Mouse (Mus musculus): ENCODE results near the gene H2-K1. TPM values are rescaled to one million over a fixed set of nuclear protein-coding genes. Genes with fewer than 3 reads are reported as not detected.

H2-K1 gene
- total and polyA plus RNA-seq, 3 experiments, result 1,734 to 2,472 (median 1,753) TPM

- Histone ChIP-seq H3K36me3 (replicated peaks in 1 of 2; ENCODE audit: control insufficient read depth in 1 of 2, insufficient read depth in 1 of 2, low read length in 1 of 2) (peaks cover 27 to 36% of the 10 kb centered on the region in 2 experiments), H3K4me2 (ENCODE audit: insufficient read depth, low read depth, poor library complexity, severe bottlenecking) (peak within 1 kb of the TSS; percentile 58), H3K4me3 (replicated peaks in 1 of 3; ENCODE audit: low read depth in 2 of 3, low read length in 2 of 3, poor library complexity in 1 of 3) (peak within 1 kb of the TSS; percentile 67 to 81 (median 71)), H3K9me3 (replicated peaks; ENCODE audit: low read length) (peaks cover 5% of the 10 kb centered on the region), H3K79me2 (replicated peaks; ENCODE audit: control insufficient read depth, extremely low read depth, insufficient read depth, poor library complexity, severe bottlenecking) (peaks cover 26% of the 10 kb centered on the region), H3K9ac (ENCODE audit: insufficient read depth, low read depth) (peak within 1 kb of the TSS; percentile 6; the same call in 1 of the 2 replicates), H3K27ac (ENCODE audit: insufficient read depth, low read depth) (peak within 1 kb of the TSS; percentile 31), H3K27me3 (replicated peaks) (no peaks in the 10 kb centered on the region), H3K4me1 (ENCODE audit: control insufficient read depth in 1 of 2, insufficient read depth in 2 of 2) (peaks cover 30 to 57% of the 10 kb centered on the region in 2 experiments)
- TF ChIP-seq HCFC1 (IDR thresholded peaks at IDR 0.05; ENCODE audit: low read depth, low read length) (no peak; the same call in 1 of the 2 replicates), SMC3 (IDR thresholded peaks at IDR 0.05; ENCODE audit: low read depth, low read length) (no peak), MAFK (IDR thresholded peaks at IDR 0.05; ENCODE audit: insufficient replicate concordance, low read length) (no peak), GABPA (IDR thresholded peaks at IDR 0.05; ENCODE audit: insufficient replicate concordance, low read depth, low read length) (no peak), MAX (IDR thresholded peaks at IDR 0.05; ENCODE audit: low read length) (peak; percentile 33; the same call in 1 of the 2 replicates), MEF2A (IDR thresholded peaks at IDR 0.05; ENCODE audit: borderline replicate concordance, low read depth, low read length) (no peak), ZNF384 (IDR thresholded peaks at IDR 0.05; ENCODE audit: low read depth, low read length) (no peak), MYC (IDR thresholded peaks at IDR 0.05; ENCODE audit: low read depth, low read length) (0 out of 2 replicates have a peak, but pooled peaks have one; percentile 28), ZKSCAN1 (IDR thresholded peaks at IDR 0.05; ENCODE audit: borderline replicate concordance, low read depth, low read length) (no peak), ELF1 (IDR thresholded peaks at IDR 0.05; ENCODE audit: low read depth, low read length) (peak; percentile 75), JUN (IDR thresholded peaks at IDR 0.05; ENCODE audit: insufficient read depth, low read depth, low read length) (no peak), KAT2A (IDR thresholded peaks at IDR 0.05; ENCODE audit: insufficient replicate concordance, low read length) (no peak), E2F4 (IDR thresholded peaks at IDR 0.05; ENCODE audit: insufficient replicate concordance, low read depth, low read length) (no peak), TCF12 (IDR thresholded peaks at IDR 0.05; ENCODE audit: low read depth, low read length) (peak; percentile 57; the same call in 1 of the 2 replicates), ZMIZ1 (IDR thresholded peaks at IDR 0.05; ENCODE audit: low read depth, low read length) (peak; percentile 82), MAZ (IDR thresholded peaks at IDR 0.05; ENCODE audit: low read depth, low read length) (no peak), TBP (conservative IDR thresholded peaks at IDR 0.05; ENCODE audit: low read depth, low read length) (peak; percentile 69; the same call in 1 of the 2 replicates), RAD21 (IDR thresholded peaks at IDR 0.05; ENCODE audit: low read depth, low read length) (no peak), POLR2AphosphoS2 (IDR thresholded peaks at IDR 0.05; ENCODE audit: low read depth, low read length) (peak; percentile 99), IRF4 (IDR thresholded peaks at IDR 0.05; ENCODE audit: low read depth, low read length) (0 out of 2 replicates have a peak, but pooled peaks have one; percentile 13), MXI1 (IDR thresholded peaks at IDR 0.05; ENCODE audit: low read depth, low read length) (peak; percentile 77), PAX5 (IDR thresholded peaks at IDR 0.05; ENCODE audit: low read length) (no peak), ZC3H11A (IDR thresholded peaks at IDR 0.05; ENCODE audit: low read depth, low read length) (no peak), BHLHE40 (IDR thresholded peaks at IDR 0.05; ENCODE audit: low read depth, low read length) (peak; percentile 37; the same call in 1 of the 2 replicates), NRF1 (IDR thresholded peaks at IDR 0.05; ENCODE audit: low read depth, low read length) (peak; percentile 43; the same call in 1 of the 2 replicates), UBTF (IDR thresholded peaks at IDR 0.05; ENCODE audit: low read depth, low read length) (peak; percentile 96), CHD2 (IDR thresholded peaks at IDR 0.05; ENCODE audit: low read length) (peak; percentile 67; the same call in 1 of the 2 replicates), POLR2A (IDR thresholded peaks at IDR 0.05; ENCODE audit: low read depth, low read length) (peak; percentile 77), NELFE (IDR thresholded peaks at IDR 0.05; ENCODE audit: low read depth, low read length) (peak; percentile 60; the same call in 1 of the 2 replicates), CHD1 (IDR thresholded peaks at IDR 0.05; ENCODE audit: low read depth, low read length) (0 out of 2 replicates have a peak, but pooled peaks have one; percentile 28), EP300 (IDR thresholded peaks at IDR 0.05; ENCODE audit: low read length) (no peak), CTCF (conservative IDR thresholded peaks at IDR 0.05 in 1 of 2, IDR thresholded peaks at IDR 0.05 in 1 of 2; ENCODE audit: low read depth in 2 of 2, low read length in 2 of 2) (peak in 1 of 2 experiments; percentile 28; a peak in 2 of 4 replicates), ETS1 (conservative IDR thresholded peaks at IDR 0.05; ENCODE audit: low read depth, low read length) (no peak), SIN3A (IDR thresholded peaks at IDR 0.05; ENCODE audit: low read length) (no peak; the same call in none of the 2 replicates), RCOR1 (conservative IDR thresholded peaks at IDR 0.05; ENCODE audit: low read depth, low read length) (0 out of 2 replicates have a peak, but pooled peaks have one; percentile 48), USF2 (conservative IDR thresholded peaks at IDR 0.05; ENCODE audit: low read depth, low read length) (no peak), JUND (conservative IDR thresholded peaks at IDR 0.05; ENCODE audit: low read depth, low read length) (no peak), USF1 (IDR thresholded peaks at IDR 0.05; ENCODE audit: low read depth, low read length) (no peak)
- in situ Hi-C loops (cut with MboI; ENCODE audit: low pct_ligation_motif_present, low pct_unique_long_range_greater_than_20kb, low sequenced_read_pairs), result no loop called here
- dilution Hi-C loops (cut with MboI; ENCODE audit: extremely low pct_ligation_motif_present, extremely low pct_unique_long_range_greater_than_20kb, low sequenced_read_pairs), result no loop called here
- peak; percentile 93 for DNase-seq (ENCODE audit: extremely low read depth)
These were observed 27.6 kb upstream of the H2-K1 start, which contains the start of gene H2-Ke6 for GRCm38 (mm10) chr17:34027656-34028223. Gene H2-Ke6 (minus strand): TSS chr17:34028060.
